Mouse (Mus musculus): Measurements from ENCODE around the gene Ank3. TPM values are rescaled to one million over a fixed set of nuclear protein-coding genes. Genes with fewer than 3 reads are reported as not detected.

The Ank3 gene
- total RNA-seq, 1 experiment from 2014 or later: 19.4 TPM

GRCm38 (mm10) chr10:69620692-69621382 is 222.3 kb downstream of the Ank3 start:
- DNase-seq: no peak

- DNase-seq: no peak
These were observed 229.2 kb downstream of the Ank3 start for GRCm38 (mm10) chr10:69627767-69628166.

- no peak for DNase-seq
These were observed 230.2 kb downstream of the Ank3 start for GRCm38 (mm10) chr10:69628743-69629142.

DNA sequence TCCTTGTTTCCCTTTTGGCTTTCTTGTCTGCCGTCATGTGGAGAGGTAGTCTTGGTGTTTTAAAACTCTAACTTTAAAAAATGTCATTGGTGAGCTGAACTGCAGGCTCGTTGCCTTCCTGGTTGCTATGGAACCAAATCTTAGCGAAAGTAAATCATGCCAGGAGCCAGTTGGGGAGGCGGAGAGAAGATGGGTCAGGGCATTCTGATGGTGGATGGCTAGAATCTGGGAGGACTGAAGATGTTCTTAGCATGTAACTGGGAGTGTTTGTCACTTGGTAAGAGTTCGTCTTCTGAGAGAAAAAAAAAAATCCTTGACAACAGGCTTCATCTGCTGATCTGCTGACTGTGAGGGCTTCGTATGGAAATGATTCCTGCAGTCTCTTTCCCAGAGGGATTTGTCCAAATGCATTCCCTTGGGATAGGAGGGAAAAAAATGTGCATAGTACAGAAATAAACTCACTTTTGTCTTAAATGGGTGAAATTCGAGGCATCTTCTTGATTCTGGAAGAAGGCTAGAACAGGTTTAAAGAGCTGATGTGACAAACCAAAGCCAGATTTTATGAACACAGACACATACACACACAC is 232.3 kb downstream of the Ank3 start:
- no peak for DNase-seq

DNA sequence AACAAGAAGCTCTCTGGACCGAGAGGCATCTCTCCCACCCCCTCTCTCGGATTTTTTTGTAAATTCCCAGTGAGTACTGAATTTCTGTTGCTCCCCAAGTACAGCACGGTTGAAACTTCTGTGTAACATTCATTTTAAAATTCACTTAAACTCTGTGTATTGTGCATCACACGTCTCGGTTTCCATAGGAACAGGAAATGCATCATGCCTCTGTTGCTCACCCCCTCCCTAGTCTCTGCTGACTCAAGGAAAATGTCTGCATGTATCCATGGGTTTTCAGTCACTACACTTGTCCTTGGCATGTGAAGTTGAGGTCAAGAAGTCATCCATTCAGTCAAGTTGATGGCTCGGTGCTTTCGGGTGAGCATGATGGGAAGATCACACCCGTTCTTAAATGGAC is 234.3 kb downstream of the Ank3 start:
- no peak for DNase-seq

DNA sequence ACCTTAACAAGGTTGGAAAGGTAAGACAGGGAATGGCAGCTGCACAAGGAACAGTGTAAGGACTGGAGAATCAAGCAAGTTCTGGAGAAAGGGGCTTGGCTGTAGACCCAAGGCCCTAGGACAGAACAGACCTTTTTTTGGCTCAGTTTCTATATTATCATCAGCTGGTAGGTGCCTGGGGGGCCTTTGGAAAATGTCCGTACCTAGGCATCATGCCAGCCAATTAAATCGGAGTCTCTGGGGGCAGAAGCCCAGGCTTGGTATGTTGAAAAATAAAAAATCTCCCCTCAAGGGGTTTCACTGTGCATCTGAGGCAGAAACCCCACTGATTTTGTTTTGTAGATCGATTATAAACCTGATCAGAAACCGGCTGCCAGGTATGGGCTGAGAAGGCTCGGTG is 236.3 kb downstream of the Ank3 start:
- no peak for DNase-seq

DNA sequence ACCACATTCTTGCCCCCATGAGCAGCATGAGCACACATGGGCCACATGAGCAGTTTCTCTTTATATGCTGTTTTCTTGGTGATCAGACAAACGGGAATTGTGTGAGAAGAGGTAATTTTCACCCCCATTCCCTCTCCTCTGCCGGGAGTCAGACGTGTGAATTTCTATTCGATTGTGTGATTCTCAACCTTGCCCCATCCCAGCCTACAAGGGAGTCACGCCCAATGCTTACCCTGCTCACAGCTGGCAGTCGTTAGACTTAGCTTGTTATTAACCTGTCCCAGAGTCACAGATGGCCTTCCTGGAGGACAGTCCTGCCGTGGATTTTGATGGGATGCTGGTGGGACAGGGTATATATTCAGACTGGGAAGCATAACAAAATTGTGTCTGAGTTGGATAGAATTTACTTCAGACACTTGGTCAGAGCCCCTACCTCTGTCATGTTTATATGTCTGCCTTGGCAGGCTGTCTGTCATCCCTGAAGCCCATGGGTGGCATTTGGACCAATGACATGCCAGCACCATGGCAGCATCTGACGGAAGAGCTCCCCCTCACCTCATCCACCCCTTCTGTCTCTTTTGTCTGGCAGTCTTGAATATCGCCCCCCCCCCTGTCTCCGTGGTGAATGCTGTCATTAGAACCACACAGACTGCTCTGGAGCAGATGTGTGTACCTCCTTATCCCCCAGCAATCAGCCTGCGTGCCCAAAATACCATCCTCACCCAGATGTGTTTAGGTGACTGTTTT is 237.5 kb downstream of the Ank3 start:
- DNase-seq: no peak

DNA sequence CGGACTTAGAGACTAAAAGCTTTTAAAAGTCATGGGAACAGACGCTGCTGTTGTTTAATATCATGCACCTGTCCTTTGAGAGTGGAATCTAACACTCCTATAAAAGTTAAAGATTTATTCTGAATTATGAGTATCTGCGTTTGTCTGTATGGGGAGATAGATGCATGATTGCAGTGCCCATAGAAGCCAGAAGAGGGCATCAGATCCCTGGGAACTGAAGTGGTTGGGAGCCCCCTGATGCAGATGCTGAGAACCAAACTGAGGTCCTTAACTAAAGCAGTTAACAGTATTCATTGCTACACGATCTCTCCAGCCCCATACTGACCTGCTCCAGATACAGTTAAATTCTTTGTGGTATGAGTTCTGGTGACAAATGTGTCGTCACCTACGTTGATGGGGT is 240.6 kb downstream of the Ank3 start:
- DNase-seq: no peak

DNA sequence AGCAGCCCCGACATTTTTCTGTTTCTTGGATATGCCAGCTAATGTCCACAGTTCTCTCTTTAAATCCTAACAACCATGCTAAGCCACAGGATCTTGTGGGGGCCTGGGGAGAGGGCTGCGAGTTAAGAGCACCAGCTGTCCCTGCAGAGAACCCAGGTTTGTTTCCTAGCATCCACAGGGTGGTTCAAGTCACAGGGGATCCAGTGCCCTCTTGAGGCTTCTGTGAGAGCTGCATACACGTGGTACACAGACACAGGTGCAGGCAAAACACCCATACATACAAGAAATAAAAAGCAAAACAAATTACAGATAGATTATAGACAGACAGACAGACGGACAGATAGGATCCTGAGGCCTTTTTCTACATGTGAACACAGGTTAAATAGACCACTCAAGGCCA is 242.0 kb downstream of the Ank3 start:
- DNase-seq: no peak

GRCm38 (mm10) chr10:69643481-69643880 is 244.9 kb downstream of the Ank3 start:
- DNase-seq: no peak

- no peak for DNase-seq
These were observed 245.4 kb downstream of the Ank3 start for GRCm38 (mm10) chr10:69643986-69644385.

DNA sequence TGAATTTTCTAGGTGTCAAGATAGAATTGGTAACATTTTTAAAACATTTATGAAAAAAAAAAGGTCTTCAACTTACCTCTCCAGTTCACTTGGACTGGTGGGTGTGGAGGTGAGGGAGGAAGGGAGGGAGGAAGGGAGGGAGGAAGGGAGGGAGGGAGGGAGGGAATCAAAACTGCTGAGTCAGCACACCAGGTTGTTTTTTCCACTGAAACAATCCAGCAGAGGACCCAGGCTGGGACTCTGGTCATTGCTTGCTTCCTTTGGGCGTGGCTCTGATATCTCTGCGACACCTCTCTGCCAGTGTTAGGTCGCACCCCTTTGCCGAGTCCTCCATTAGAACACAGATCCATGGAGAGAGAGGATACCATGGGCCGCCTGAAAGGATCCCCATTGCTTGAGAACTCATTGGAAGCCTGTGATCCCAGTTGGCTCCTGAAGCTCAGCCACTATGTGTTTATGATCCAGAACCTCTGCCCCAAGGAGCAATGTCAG is 246.8 kb downstream of the Ank3 start:
- DNase-seq: no peak

GRCm38 (mm10) chr10:69645929-69646328 is 247.4 kb downstream of the Ank3 start:
- DNase-seq: no peak

GRCm38 (mm10) chr10:69650074-69650473 is 251.5 kb downstream of the Ank3 start:
- no peak for DNase-seq

GRCm38 (mm10) chr10:69652660-69653059 is 254.1 kb downstream of the Ank3 start:
- peak; percentile 68 for DNase-seq

DNA sequence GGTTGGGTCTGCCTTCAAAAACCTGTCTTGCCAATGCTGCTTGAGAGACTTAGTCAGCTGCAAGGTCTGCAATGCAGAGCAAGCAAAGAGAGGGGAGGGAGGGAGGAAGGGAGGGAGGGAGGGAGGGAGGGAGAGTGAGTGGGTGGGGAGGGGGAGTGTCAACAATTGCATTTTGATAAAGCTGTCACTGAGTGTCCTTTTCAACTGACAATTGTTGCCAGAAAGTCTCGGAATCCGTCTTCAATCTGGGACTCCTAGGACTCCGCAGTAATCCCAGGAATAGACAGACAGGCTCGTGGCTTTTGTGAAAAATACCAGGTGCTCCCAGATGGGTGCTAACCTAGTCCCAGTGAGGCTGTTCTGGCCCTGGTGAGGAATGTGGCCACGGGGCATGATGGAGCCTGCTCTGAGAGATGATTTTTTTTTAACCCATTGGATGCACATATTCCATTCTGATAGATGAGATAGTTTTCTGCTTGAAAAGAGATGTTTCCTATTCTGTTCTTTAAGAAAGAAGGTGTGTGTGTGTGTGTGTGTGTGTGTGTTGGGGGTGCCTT is 254.6 kb downstream of the Ank3 start:
- no peak for DNase-seq

- no peak for DNase-seq
These were observed 255.6 kb downstream of the Ank3 start for GRCm38 (mm10) chr10:69654176-69654575.

GRCm38 (mm10) chr10:69654866-69655633 is 256.5 kb downstream of the Ank3 start:
- DNase-seq: peak; percentile 75

DNA sequence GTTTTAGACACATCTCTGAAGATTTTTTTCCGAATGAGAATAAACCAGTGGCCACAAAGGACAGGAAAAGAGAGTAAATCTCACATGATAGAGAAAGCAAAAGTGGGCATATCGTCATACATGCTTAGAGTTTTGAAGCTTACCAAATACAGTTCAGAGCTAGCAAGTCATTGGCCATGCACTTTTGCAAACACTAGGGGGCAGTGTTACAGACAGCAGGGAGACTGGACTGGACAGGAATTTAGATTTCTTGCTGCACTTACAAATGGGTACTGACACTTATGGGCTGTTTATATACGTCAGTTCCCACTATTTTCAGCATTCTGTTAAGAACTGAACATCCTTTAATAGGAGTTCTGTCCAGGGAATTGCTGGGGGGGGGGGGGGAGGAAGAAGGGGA is 257.7 kb downstream of the Ank3 start:
- peak; percentile 75 for DNase-seq

DNA sequence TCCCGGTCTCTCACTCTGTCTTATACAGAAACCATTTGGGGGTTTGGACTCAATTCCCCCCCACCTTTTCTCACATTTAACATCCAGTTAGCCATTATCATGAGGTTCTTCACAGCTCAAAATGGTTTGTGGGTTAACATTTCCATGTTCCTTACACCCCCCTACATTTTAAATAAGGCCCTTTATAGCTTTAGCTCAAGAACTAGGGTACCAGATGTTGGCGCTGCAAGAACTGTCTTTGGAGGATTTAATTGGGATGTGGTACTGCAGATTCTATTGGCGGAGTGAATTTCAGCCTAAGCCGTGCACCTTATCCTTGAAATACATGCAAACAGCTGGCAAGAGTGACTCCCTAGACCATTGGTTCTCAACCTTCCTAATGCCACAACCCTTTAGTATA is 261.2 kb downstream of the Ank3 start:
- no peak for DNase-seq

- DNase-seq: peak; percentile 87
These were observed 263.8 kb downstream of the Ank3 start for GRCm38 (mm10) chr10:69662338-69662737.

- no peak for DNase-seq
These were observed 268.9 kb downstream of the Ank3 start for GRCm38 (mm10) chr10:69667482-69667881.
